Mouse (Mus musculus): ENCODE data around the gene Tmem8.

GRCm38 (mm10) chr17:26100166-26100565 lies 12.9 kb upstream of the Tmem8 start:
- no peak for TF ChIP-seq CTCF (IDR thresholded peaks at IDR 0.05; ENCODE audit: control insufficient read depth, insufficient read depth, insufficient read length)
- no peak for TF ChIP-seq MYOD1 (IDR thresholded peaks at IDR 0.05; ENCODE audit: control insufficient read depth, insufficient read length, low read depth)
- no peak for TF ChIP-seq MAX (IDR thresholded peaks at IDR 0.05)
- TF ChIP-seq USF1 (IDR thresholded peaks at IDR 0.05; ENCODE audit: low read depth) = no peak
- TF ChIP-seq MYOG (IDR thresholded peaks at IDR 0.05; ENCODE audit: control insufficient read depth, extremely low read depth, insufficient read length) = no peak
- TF ChIP-seq FOSL1 (IDR thresholded peaks at IDR 0.05; ENCODE audit: insufficient read depth, low read length, poor library complexity, severe bottlenecking) = no peak

Data from C2C12 (cell line).